Mouse (Mus musculus): Measurements from ENCODE around the gene Ly6g5c.
"Not testable (repeated sequence)": the region's sequence is repeated elsewhere in the genome, so short reads cannot be mapped to it uniquely, and the experiment has no call there.

Ly6g5c gene

GRCm38 (mm10) chr17:35115046-35116019, 7.3 kb downstream of the Ly6g5c start, which contains the start of gene Ly6g5b:
Gene Ly6g5b (minus strand): TSS chr17:35115428.
- peak; percentile 37 for DNase-seq (ENCODE audit: low spot score)

GRCm38 (mm10) chr17:35120745-35121142, 12.7 kb downstream of the Ly6g5c start:
- DNase-seq (ENCODE audit: low spot score) = peak; percentile 20

- DNase-seq (ENCODE audit: low spot score) = peak; percentile 95
These were observed 13.2 kb downstream of the Ly6g5c start, which contains the start of gene Gpank1 for GRCm38 (mm10) chr17:35121143-35121799. Gene Gpank1 (plus strand): TSS chr17:35121455.

- DNase-seq (ENCODE audit: low spot score) = peak; percentile 59
These were observed 13.8 kb downstream of the Ly6g5c start, which contains the start of gene Csnk2b for GRCm38 (mm10) chr17:35121871-35122303. Gene Csnk2b (minus strand): TSS chr17:35122053.

- not testable (repeated sequence) for DNase-seq (ENCODE audit: low spot score)
These were observed 15.2 kb downstream of the Ly6g5c start for GRCm38 (mm10) chr17:35123287-35123686.

GRCm38 (mm10) chr17:35124261-35124896, 16.3 kb downstream of the Ly6g5c start:
- not testable (repeated sequence) for DNase-seq (ENCODE audit: low spot score)

- DNase-seq (ENCODE audit: low spot score) = no peak
These were observed 17.0 kb downstream of the Ly6g5c start for GRCm38 (mm10) chr17:35125081-35125480.

GRCm38 (mm10) chr17:35125578-35125977, 17.5 kb downstream of the Ly6g5c start:
- no peak for DNase-seq (ENCODE audit: low spot score)

GRCm38 (mm10) chr17:35126206-35126611, 18.1 kb downstream of the Ly6g5c start, which contains the start of gene D17H6S53E:
Gene D17H6S53E (plus strand): TSS chr17:35126373.
- peak; percentile 65 for DNase-seq (ENCODE audit: low spot score)

- no peak for DNase-seq (ENCODE audit: low spot score)
These were observed 18.9 kb downstream of the Ly6g5c start for GRCm38 (mm10) chr17:35127017-35127416.

- no peak for DNase-seq (ENCODE audit: low spot score)
These were observed 20.9 kb downstream of the Ly6g5c start for GRCm38 (mm10) chr17:35128996-35129395.

- DNase-seq (ENCODE audit: low spot score) = no peak
These were observed 23.0 kb downstream of the Ly6g5c start for GRCm38 (mm10) chr17:35131038-35131437.

- DNase-seq (ENCODE audit: low spot score) = no peak
These were observed 23.6 kb downstream of the Ly6g5c start, which contains the start of gene Apom for GRCm38 (mm10) chr17:35131500-35132173. Gene Apom (minus strand): TSS chr17:35132050.

- DNase-seq (ENCODE audit: low spot score) = no peak
These were observed 24.1 kb downstream of the Ly6g5c start for GRCm38 (mm10) chr17:35132174-35132560.

- DNase-seq (ENCODE audit: low spot score) = no peak
These were observed 25.4 kb downstream of the Ly6g5c start for GRCm38 (mm10) chr17:35133517-35133916.

- DNase-seq (ENCODE audit: low spot score) = peak; percentile 91
These were observed 26.9 kb downstream of the Ly6g5c start, which contains the start of gene Bag6 for GRCm38 (mm10) chr17:35134801-35135590. Gene Bag6 (plus strand): TSS chr17:35135178.

GRCm38 (mm10) chr17:35135591-35136320, 27.7 kb downstream of the Ly6g5c start:
- peak; percentile 65 for DNase-seq (ENCODE audit: low spot score)

- DNase-seq (ENCODE audit: low spot score) = no peak
These were observed 31.2 kb downstream of the Ly6g5c start for GRCm38 (mm10) chr17:35139269-35139668.

GRCm38 (mm10) chr17:35140490-35140996, 32.5 kb downstream of the Ly6g5c start:
- no peak for DNase-seq (ENCODE audit: low spot score)

- no peak for DNase-seq (ENCODE audit: low spot score)
These were observed 33.9 kb downstream of the Ly6g5c start for GRCm38 (mm10) chr17:35141971-35142370.
